Mouse (Mus musculus) liver, adult 2 months (tissue): Measurements from ENCODE around the gene Lrrtm3. TPM values are rescaled to one million over a fixed set of nuclear protein-coding genes. Genes with fewer than 3 reads are reported as not detected.

Experiments
- DNase-seq: peaks from one replicate; pipeline ENCODE4 v3.0.0-alpha.2; 2011; ENCODE audit warnings: low read depth, low spot score; ENCODE audit errors: extremely low read depth
- H3K27ac ChIP-seq: fragments of 200-500 bp; replicated peaks from 2 replicates; pipeline ENCODE4 v1.5.1; 2012; ENCODE audit warnings: low read depth, mild to moderate bottlenecking, control low read depth, inconsistent platforms, low read length; ENCODE audit not compliant: insufficient read depth
- H3K27me3 ChIP-seq: fragments of 200-500 bp; 2 replicates; pipeline ENCODE4 v1.6.1; 2012; ENCODE audit warnings: mild to moderate bottlenecking, moderate library complexity, low read length, inconsistent platforms; ENCODE audit not compliant: control insufficient read depth, insufficient read depth
- H3K36me3 ChIP-seq: fragments of 200-500 bp; 2 replicates; pipeline ENCODE4 v1.6.1; 2012; ENCODE audit warnings: low read length, inconsistent platforms; ENCODE audit not compliant: control insufficient read depth, insufficient read depth
- H3K4me1 ChIP-seq: fragments of 200-500 bp; 2 replicates; pipeline ENCODE4 v1.6.1; 2011; ENCODE audit warnings: low read length; ENCODE audit not compliant: control insufficient read depth, insufficient read depth
- H3K4me3 ChIP-seq: fragments of 200-500 bp; 2 replicates; pipeline ENCODE4 v1.5.1; 2011; ENCODE audit warnings: low read depth, mild to moderate bottlenecking, control low read depth, low read length, moderate library complexity; ENCODE audit not compliant: insufficient read depth
- H3K79me2 ChIP-seq: fragments of 200-500 bp; 2 replicates; pipeline ENCODE4 v1.6.1; 2012; ENCODE audit warnings: inconsistent platforms, mild to moderate bottlenecking, low read length, moderate library complexity; ENCODE audit not compliant: control insufficient read depth, insufficient read depth
- H3K9ac ChIP-seq: fragments of 200-500 bp; 2 replicates; pipeline ENCODE4 v1.6.1; 2012; ENCODE audit warnings: low read depth, mild to moderate bottlenecking, control low read depth, inconsistent platforms, low read length
- CTCF ChIP-seq: fragments of 200-500 bp; IDR thresholded peaks from 2 replicates; pipeline ENCODE4 v1.5.1; 2011; ENCODE audit warnings: low read depth, low read length, control low read depth
- POLR2A ChIP-seq: fragments of 200-500 bp; IDR thresholded peaks from 2 replicates; pipeline ENCODE4 v1.6.1; 2011; ENCODE audit warnings: low read length, control low read depth; ENCODE audit not compliant: insufficient read depth; ENCODE audit errors: extremely low read depth
- WGBS: fragments of 180-500 bp; shearing (Covaris S2); methylation state at CpG from one replicate; pipeline ENCODE4 v1.1.7; 2018; 5-methylcytosine and 5-hydroxymethylcytosine counted together
- polyA plus RNA-seq: library from polyadenylated mRNA; depleted of rRNA; stranded (reverse); fragments of >200 nt; gene quantifications from 2 replicates; pipeline ENCODE4 v1.2.3, GENCODE M21; 2012
- total RNA-seq: library from RNA; depleted of rRNA; stranded (reverse); fragments of >200 nt; gene quantifications from 2 replicates; pipeline ENCODE4 v1.2.3, GENCODE M21; 2014

The Lrrtm3 gene
- total and polyA plus RNA-seq, 2 experiments = not detected

GRCm38 (mm10) chr10:64063704-64064103 is 26.4 kb downstream of the Lrrtm3 start:
- no peaks in the 10 kb centered on the region for H3K79me2 ChIP-seq
- H3K27ac ChIP-seq = no peak overlapping the region
- no peaks in the 10 kb centered on the region for H3K36me3 ChIP-seq
- no peak for TF ChIP-seq CTCF
- no peak for TF ChIP-seq POLR2A
- DNase-seq = no peak
- no peaks in the 10 kb centered on the region for H3K4me1 ChIP-seq
- H3K4me3 ChIP-seq = no peak overlapping the region
- H3K9ac ChIP-seq = no peak overlapping the region
- WGBS = 76% methylated on average over 9 of the region's 9 CpGs
- no peaks in the 10 kb centered on the region for H3K27me3 ChIP-seq

DNA sequence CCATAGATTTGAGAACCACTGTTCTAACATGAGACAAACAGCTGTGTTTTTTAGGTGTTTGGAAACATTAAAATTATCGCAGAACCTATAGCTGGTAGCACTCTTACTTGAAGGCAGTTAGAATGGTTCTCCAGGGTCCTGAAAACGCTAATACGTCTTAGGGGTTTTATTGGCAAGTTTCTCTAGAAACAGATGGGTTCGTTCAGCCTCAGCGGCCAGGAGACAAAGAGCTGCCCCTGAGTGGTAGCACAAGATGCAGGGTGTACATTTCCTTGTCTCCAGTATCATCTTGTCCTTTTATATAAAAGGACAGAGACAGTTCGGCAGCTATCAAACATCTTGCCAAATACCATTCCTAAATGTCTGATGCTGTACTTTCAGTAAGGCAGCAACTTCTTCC is 40.1 kb downstream of the Lrrtm3 start:
- no peak for TF ChIP-seq POLR2A
- TF ChIP-seq CTCF = no peak
- 92% methylated on average over 6 of the region's 6 CpGs for WGBS
- H3K79me2 ChIP-seq = no peaks in the 10 kb centered on the region
- no peak overlapping the region for H3K9ac ChIP-seq
- no peaks in the 10 kb centered on the region for H3K27me3 ChIP-seq
- H3K36me3 ChIP-seq = no peaks in the 10 kb centered on the region
- no peak overlapping the region for H3K27ac ChIP-seq
- no peak for DNase-seq
- H3K4me1 ChIP-seq = no peaks in the 10 kb centered on the region
- no peak overlapping the region for H3K4me3 ChIP-seq

DNA sequence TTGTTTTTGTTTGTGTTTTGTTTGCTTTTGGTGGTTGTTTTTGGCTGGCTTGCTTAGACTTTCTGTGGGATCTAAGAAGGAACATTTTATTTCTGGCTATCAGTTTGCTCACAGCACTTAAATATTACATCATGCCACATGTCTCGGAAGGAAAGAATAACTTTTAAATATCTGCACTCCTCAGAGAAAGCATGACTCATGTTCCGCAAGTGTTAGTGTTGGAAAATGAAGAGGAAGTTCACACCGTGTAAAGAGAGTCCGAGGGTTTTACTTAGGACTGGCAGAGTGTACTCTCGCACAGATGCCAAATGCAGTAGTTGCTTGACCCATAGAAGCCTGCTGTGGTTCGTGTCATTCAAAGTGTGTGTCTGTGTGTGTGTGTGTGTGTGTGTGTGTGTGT is 40.9 kb downstream of the Lrrtm3 start:
- Histone ChIP-seq H3K27me3 (no peaks in the 10 kb centered on the region), H3K9ac (no peak overlapping the region), H3K27ac (no peak overlapping the region), H3K79me2 (no peaks in the 10 kb centered on the region), H3K4me1 (no peaks in the 10 kb centered on the region), H3K36me3 (no peaks in the 10 kb centered on the region), H3K4me3 (no peak overlapping the region)
- 76% methylated on average over 6 of the region's 6 CpGs for WGBS
- no peak for DNase-seq
- no peak for TF ChIP-seq CTCF
- no peak for TF ChIP-seq POLR2A

- H3K4me1 ChIP-seq = no peaks in the 10 kb centered on the region; the same call in 1 of the 2 replicates
- 84% methylated on average over 11 of the region's 11 CpGs for WGBS
- no peaks in the 10 kb centered on the region for H3K36me3 ChIP-seq
- H3K27me3 ChIP-seq = no peaks in the 10 kb centered on the region
- no peaks in the 10 kb centered on the region for H3K79me2 ChIP-seq
- TF ChIP-seq POLR2A (no peak), CTCF (no peak)
- no peak overlapping the region for H3K4me3 ChIP-seq
- H3K27ac ChIP-seq = no peak overlapping the region
- DNase-seq = no peak
- no peak overlapping the region for H3K9ac ChIP-seq
Measured at GRCm38 (mm10) chr10:64041892-64042291, 48.2 kb downstream of the Lrrtm3 start.

GRCm38 (mm10) chr10:64041218-64041617 is 48.9 kb downstream of the Lrrtm3 start:
- Histone ChIP-seq H3K36me3 (no peaks in the 10 kb centered on the region), H3K79me2 (no peaks in the 10 kb centered on the region), H3K4me1 (no peaks in the 10 kb centered on the region; the same call in 1 of the 2 replicates), H3K27ac (no peak overlapping the region), H3K9ac (no peak overlapping the region), H3K4me3 (no peak overlapping the region), H3K27me3 (no peaks in the 10 kb centered on the region)
- no peak for TF ChIP-seq POLR2A
- TF ChIP-seq CTCF = no peak
- DNase-seq = peak; percentile 6
- WGBS = 89% methylated on average over 7 of the region's 7 CpGs

GRCm38 (mm10) chr10:64039760-64040535 is 50.1 kb downstream of the Lrrtm3 start:
- no peaks in the 10 kb centered on the region for H3K36me3 ChIP-seq
- H3K4me1 ChIP-seq = no peaks in the 10 kb centered on the region; the same call in 1 of the 2 replicates
- 81% methylated on average over 17 of the region's 17 CpGs for WGBS
- H3K27me3 ChIP-seq = no peaks in the 10 kb centered on the region
- H3K4me3 ChIP-seq = no peak overlapping the region
- H3K9ac ChIP-seq = no peak overlapping the region
- H3K27ac ChIP-seq = no peak overlapping the region
- TF ChIP-seq CTCF (no peak), POLR2A (no peak)
- no peaks in the 10 kb centered on the region for H3K79me2 ChIP-seq
- DNase-seq = peak; percentile 16
